Mouse (Mus musculus): Measurements from ENCODE around the gene Kitl. TPM values are rescaled to one million over a fixed set of nuclear protein-coding genes. Genes with fewer than 3 reads are reported as not detected.

Gene Kitl
- total and polyA plus RNA-seq, 2 experiments from 2014 or later = 81.6 to 110 TPM

DNA sequence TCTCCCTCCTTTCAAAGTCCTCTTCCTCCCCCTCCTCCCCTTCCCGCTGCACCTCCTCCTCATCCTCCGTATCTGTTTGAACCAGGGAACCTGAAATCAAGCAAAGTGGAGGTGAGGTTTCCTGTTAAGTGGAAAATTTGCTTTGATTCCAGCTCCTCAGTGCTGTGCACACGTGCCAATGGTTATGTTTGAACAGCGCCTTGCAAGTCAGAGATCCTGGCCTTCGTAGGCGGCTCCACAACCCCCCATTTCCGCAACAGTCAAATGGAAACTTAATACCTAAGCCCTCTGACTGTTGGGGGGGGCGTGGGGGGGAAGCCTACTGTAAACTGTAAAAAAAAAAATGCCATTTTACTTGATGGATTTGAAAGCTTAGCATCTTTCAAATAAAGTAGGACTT lies 10.2 kb downstream of the Kitl start:
- DNase-seq (no peak), ATAC-seq (no peak)
- H3K27me3 ChIP-seq (ENCODE audit: insufficient read depth, low read length) = no peaks in the 10 kb centered on the region
- H3K9me3 ChIP-seq (ENCODE audit: low read length) = no peaks in the 10 kb centered on the region
- no peak overlapping the region for H3K27ac ChIP-seq (ENCODE audit: low read depth, low read length)
- H3K36me3 ChIP-seq (ENCODE audit: insufficient read depth) = no peaks in the 10 kb centered on the region
- H3K4me2 ChIP-seq (ENCODE audit: low read depth) = no peak overlapping the region
- no peak overlapping the region for H3K9ac ChIP-seq
- no peak overlapping the region for H3K4me3 ChIP-seq (ENCODE audit: low read depth, low read length)
- WGBS = 78% methylated on average over 8 of the region's 8 CpGs
- H3K4me1 ChIP-seq (ENCODE audit: insufficient read depth) = no peaks in the 10 kb centered on the region; the same call in 1 of the 2 replicates
- TF ChIP-seq CTCF (IDR thresholded peaks at IDR 0.05; ENCODE audit: low read depth) = no peak

DNA sequence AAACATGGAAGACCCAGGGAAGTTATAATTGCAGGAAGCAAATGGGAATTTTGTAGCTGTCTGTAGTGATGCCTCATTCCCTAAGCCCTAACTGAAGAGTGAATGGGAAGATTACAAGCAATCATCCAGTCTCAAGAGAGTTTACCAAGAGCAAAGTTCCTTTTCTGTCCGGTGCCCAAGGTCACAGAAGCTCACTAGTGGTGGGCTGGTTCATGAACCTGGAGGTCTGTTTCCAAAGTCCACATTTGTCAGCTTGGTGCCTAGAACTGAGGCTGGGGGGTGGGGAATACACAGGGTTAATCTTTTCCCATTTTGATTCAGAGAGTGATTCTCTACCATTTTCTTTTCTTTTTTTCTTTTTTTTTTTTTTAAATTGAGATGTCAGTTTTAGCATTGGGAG lies 11.3 kb downstream of the Kitl start:
- Histone ChIP-seq H3K36me3 (ENCODE audit: insufficient read depth) (no peaks in the 10 kb centered on the region), H3K27me3 (ENCODE audit: insufficient read depth, low read length) (no peaks in the 10 kb centered on the region), H3K4me1 (ENCODE audit: insufficient read depth) (no peaks in the 10 kb centered on the region; the same call in 1 of the 2 replicates), H3K9me3 (ENCODE audit: low read length) (no peaks in the 10 kb centered on the region), H3K4me3 (ENCODE audit: low read depth, low read length) (no peak overlapping the region), H3K27ac (ENCODE audit: low read depth, low read length) (no peak overlapping the region), H3K9ac (no peak overlapping the region), H3K4me2 (ENCODE audit: low read depth) (no peak overlapping the region)
- TF ChIP-seq CTCF (IDR thresholded peaks at IDR 0.05; ENCODE audit: low read depth) = no peak
- DNase-seq (no peak), ATAC-seq (no peak)
- WGBS = 89% methylated on average over 1 of the region's 1 CpGs

DNA sequence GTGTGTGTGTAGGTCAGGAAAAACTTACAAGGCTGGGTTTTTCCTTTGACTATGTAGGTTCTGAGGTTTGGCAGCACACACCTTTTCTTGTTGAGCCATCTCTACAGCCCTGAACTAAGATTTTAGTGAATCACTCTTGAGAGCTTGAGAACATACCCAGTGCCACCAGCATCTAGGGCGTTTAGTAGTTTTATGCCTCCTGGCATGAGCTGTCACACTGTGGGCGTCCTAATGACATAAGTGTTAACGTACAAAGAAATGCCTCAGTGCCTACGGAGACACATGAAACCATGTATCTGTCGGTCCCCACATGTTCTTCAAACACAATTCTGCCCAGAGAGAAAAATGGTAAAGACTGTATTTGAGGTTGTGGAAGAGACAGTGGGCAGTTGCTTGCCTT lies 15.0 kb downstream of the Kitl start:
- 0 out of 2 replicates have a peak, but pooled peaks have one; percentile 32 for ATAC-seq

DNA sequence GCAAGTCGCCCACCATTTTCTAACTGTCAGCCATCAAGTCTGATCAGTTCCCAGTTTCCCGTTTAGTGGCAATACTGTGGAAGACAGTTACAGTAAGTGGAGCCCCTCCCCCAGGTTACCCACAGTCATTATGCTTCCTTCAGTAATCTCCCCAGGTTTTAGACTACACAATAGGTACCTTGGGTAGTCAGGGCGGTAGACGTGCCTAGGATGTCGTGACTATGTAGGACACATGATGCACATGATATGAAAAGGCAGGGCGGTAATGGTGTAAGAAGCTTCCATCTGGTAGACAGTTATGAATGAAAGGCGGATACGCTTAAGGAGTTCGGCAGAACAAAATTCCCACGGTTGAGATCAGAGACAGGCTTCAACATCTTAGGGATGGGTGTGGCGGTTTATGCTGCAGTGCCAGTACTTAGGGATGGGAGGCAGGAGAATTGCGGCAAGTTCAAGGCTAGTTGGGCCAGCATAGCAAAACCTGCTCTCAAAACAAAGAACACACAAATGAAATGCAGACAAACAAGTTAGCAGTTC lies 15.6 kb downstream of the Kitl start:
- Histone ChIP-seq H3K4me3 (ENCODE audit: low read depth, low read length) (no peak overlapping the region), H3K4me1 (ENCODE audit: insufficient read depth) (no peaks in the 10 kb centered on the region; the same call in 1 of the 2 replicates), H3K9ac (no peak overlapping the region), H3K27ac (ENCODE audit: low read depth, low read length) (no peak overlapping the region), H3K9me3 (ENCODE audit: low read length) (no peaks in the 10 kb centered on the region), H3K4me2 (ENCODE audit: low read depth) (no peak overlapping the region), H3K27me3 (ENCODE audit: insufficient read depth, low read length) (no peaks in the 10 kb centered on the region), H3K36me3 (ENCODE audit: insufficient read depth) (no peaks in the 10 kb centered on the region)
- TF ChIP-seq CTCF (IDR thresholded peaks at IDR 0.05; ENCODE audit: low read depth) = no peak
- 71% methylated on average over 12 of the region's 12 CpGs for WGBS
- ATAC-seq (no peak; the same call in 1 of the 2 replicates), DNase-seq (no peak)

More for the DNA sequence above, 15.0 kb downstream of the Kitl start:
- H3K9ac ChIP-seq = no peak overlapping the region
- no peaks in the 10 kb centered on the region for H3K27me3 ChIP-seq (ENCODE audit: insufficient read depth, low read length)
- no peak overlapping the region for H3K4me2 ChIP-seq (ENCODE audit: low read depth)
- H3K9me3 ChIP-seq (ENCODE audit: low read length) = no peaks in the 10 kb centered on the region
- TF ChIP-seq CTCF (IDR thresholded peaks at IDR 0.05; ENCODE audit: low read depth) = no peak
- H3K36me3 ChIP-seq (ENCODE audit: insufficient read depth) = no peaks in the 10 kb centered on the region
- no peak overlapping the region for H3K4me3 ChIP-seq (ENCODE audit: low read depth, low read length)
- no peak for DNase-seq
- no peak overlapping the region for H3K27ac ChIP-seq (ENCODE audit: low read depth, low read length)
- no peaks in the 10 kb centered on the region; the same call in 1 of the 2 replicates for H3K4me1 ChIP-seq (ENCODE audit: insufficient read depth)
- WGBS = 59% methylated on average over 5 of the region's 5 CpGs

DNA sequence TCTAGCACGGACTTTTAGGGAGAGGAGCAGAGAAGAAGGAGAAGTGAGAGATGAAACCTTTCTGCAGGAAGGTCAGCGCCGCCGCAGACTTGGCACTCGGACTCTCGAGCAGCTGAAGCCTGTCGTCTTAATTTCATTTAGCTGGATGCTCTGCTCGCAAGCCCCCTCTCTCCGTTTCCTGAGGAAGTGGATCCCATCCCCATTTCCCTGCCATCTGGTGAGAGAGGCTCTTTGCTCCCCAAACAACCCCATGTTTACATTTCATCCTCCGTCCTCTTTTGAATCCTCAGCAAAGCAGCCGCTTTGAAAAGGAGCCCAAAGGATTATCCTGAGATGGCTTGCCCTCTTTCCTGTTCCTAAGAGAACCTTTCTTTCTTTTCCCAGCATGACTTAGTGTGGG lies 16.2 kb downstream of the Kitl start:
- no peak overlapping the region for H3K27ac ChIP-seq (ENCODE audit: low read depth, low read length)
- no peaks in the 10 kb centered on the region for H3K36me3 ChIP-seq (ENCODE audit: insufficient read depth)
- no peak overlapping the region for H3K9ac ChIP-seq
- peak overlapping the region; percentile 16; the same call in 1 of the 2 replicates for H3K4me2 ChIP-seq (ENCODE audit: low read depth)
- H3K9me3 ChIP-seq (ENCODE audit: low read length) = no peaks in the 10 kb centered on the region
- no peaks in the 10 kb centered on the region for H3K27me3 ChIP-seq (ENCODE audit: insufficient read depth, low read length)
- no peak for TF ChIP-seq CTCF (IDR thresholded peaks at IDR 0.05; ENCODE audit: low read depth)
- DNase-seq = no peak
- 12% methylated on average over 11 of the region's 11 CpGs for WGBS
- no peaks in the 10 kb centered on the region; the same call in 1 of the 2 replicates for H3K4me1 ChIP-seq (ENCODE audit: insufficient read depth)
- no peak overlapping the region for H3K4me3 ChIP-seq (ENCODE audit: low read depth, low read length)
- no peak for ATAC-seq

DNA sequence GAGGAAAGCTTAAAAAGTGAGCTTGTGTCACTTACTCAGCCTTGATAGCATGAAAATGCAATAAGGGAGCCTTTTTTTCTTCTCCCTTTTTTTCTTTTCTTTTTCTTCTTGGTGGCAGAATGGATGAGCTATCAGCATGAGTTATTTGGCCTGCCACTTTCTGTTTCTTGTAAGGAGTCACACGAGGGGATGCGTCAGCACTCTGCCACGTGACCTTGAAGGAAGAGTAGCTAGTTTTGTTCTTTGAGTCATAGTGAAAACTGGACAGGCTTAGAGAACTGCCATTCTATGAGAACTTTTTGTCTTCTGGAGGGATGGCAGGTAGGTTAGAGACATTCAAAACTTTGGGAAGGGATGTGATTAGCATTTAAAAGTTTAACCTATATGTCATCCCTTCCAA lies 17.1 kb downstream of the Kitl start:
- ATAC-seq (no peak), DNase-seq (no peak)
- WGBS = 70% methylated on average over 3 of the region's 3 CpGs
- H3K27ac ChIP-seq (ENCODE audit: low read depth, low read length) = no peak overlapping the region
- no peaks in the 10 kb centered on the region for H3K9me3 ChIP-seq (ENCODE audit: low read length)
- H3K9ac ChIP-seq = no peak overlapping the region
- TF ChIP-seq CTCF (IDR thresholded peaks at IDR 0.05; ENCODE audit: low read depth) = no peak
- H3K36me3 ChIP-seq (ENCODE audit: insufficient read depth) = no peaks in the 10 kb centered on the region
- H3K27me3 ChIP-seq (ENCODE audit: insufficient read depth, low read length) = no peaks in the 10 kb centered on the region
- H3K4me3 ChIP-seq (ENCODE audit: low read depth, low read length) = no peak overlapping the region
- no peak overlapping the region for H3K4me2 ChIP-seq (ENCODE audit: low read depth)
- no peaks in the 10 kb centered on the region; the same call in 1 of the 2 replicates for H3K4me1 ChIP-seq (ENCODE audit: insufficient read depth)

DNA sequence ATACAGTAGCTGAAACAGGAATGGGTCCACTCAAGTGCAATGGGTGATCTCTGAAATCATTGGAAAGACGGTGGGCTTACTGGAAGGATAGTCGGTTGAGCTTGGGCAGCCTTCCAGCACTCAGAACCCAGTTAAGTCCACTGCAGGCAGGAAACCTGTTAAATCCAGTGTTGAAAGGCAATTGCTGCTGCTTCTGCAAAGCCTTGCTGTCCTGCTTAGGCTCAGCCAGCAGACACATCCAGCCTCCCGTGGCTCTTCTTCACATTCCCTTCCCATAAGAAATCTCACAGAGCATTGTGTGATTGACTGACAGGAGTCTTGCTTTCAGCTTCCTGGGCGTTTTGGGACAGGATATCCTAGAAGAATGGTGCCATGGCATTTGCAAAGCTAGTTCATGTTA lies 20.6 kb downstream of the Kitl start:
- no peak overlapping the region for H3K4me2 ChIP-seq (ENCODE audit: low read depth)
- WGBS = 51% methylated on average over 4 of the region's 4 CpGs
- no peak for TF ChIP-seq CTCF (IDR thresholded peaks at IDR 0.05; ENCODE audit: low read depth)

More for the DNA sequence above, 20.6 kb downstream of the Kitl start:
- Histone ChIP-seq H3K9me3 (ENCODE audit: low read length) (no peaks in the 10 kb centered on the region), H3K27me3 (ENCODE audit: insufficient read depth, low read length) (no peaks in the 10 kb centered on the region), H3K27ac (ENCODE audit: low read depth, low read length) (no peak overlapping the region), H3K4me1 (ENCODE audit: insufficient read depth) (no peaks in the 10 kb centered on the region; the same call in 1 of the 2 replicates), H3K36me3 (ENCODE audit: insufficient read depth) (no peaks in the 10 kb centered on the region), H3K4me3 (ENCODE audit: low read depth, low read length) (no peak overlapping the region), H3K9ac (no peak overlapping the region)
- no peak for DNase-seq
- no peak for ATAC-seq
